Mouse (Mus musculus) ES-E14 (cell line): ENCODE data around the gene Poll. TPM values are rescaled to one million over a fixed set of nuclear protein-coding genes. Genes with fewer than 3 reads are reported as not detected.

Experiments
- DNase-seq: peaks from one replicate; pipeline ENCODE4 v3.0.0-alpha.2; 2013; ENCODE audit warnings: low read depth, low spot score
- H3K27ac ChIP-seq: 2 replicates; pipeline ENCODE4 v1.5.1; 2012; ENCODE audit warnings: low read depth, mild to moderate bottlenecking, low read length, moderate library complexity, mixed read lengths; ENCODE audit not compliant: poor library complexity, insufficient read depth, severe bottlenecking
- H3K36me3 ChIP-seq: 2 replicates; pipeline ENCODE4 v1.6.1; 2012; ENCODE audit warnings: mild to moderate bottlenecking, low read length, moderate library complexity, mixed read lengths; ENCODE audit not compliant: control insufficient read depth, poor library complexity, insufficient read depth, severe bottlenecking
- H3K4me1 ChIP-seq, 2 experiments: fragments of 150-350 bp in 1 of 2; sonication (generic) in 1 of 2; 2 replicates each; pipeline ENCODE4 v1.6.1; 2012; ENCODE audit warnings: low read length in 2 of 2, mild to moderate bottlenecking in 1 of 2, mixed read lengths in 1 of 2; ENCODE audit not compliant: control insufficient read depth in 2 of 2, insufficient read depth in 2 of 2, poor library complexity in 1 of 2
- H3K4me3 ChIP-seq, 2 experiments: fragments of 150-350 bp in 1 of 2; sonication (generic) in 1 of 2; 2 replicates each; pipeline ENCODE4 v1.5.1; 2012; ENCODE audit warnings: low read length in 2 of 2, low read depth in 1 of 2, mild to moderate bottlenecking in 1 of 2, mixed read lengths in 1 of 2; ENCODE audit not compliant: insufficient read depth in 1 of 2, poor library complexity in 1 of 2, severe bottlenecking in 1 of 2
- H3K9ac ChIP-seq: 2 replicates; pipeline ENCODE4 v1.6.1; 2012; ENCODE audit warnings: low read depth, mild to moderate bottlenecking, low read length, mixed read lengths; ENCODE audit not compliant: poor library complexity, insufficient read depth, severe bottlenecking
- H3K9me3 ChIP-seq: fragments of 150-350 bp; sonication (generic); 2 replicates; pipeline ENCODE4 v1.6.1; 2012; ENCODE audit warnings: low read depth, mild to moderate bottlenecking, low read length; ENCODE audit not compliant: control insufficient read depth, insufficient read depth
- CHD2 ChIP-seq: IDR thresholded peaks from 2 replicates; pipeline ENCODE4 v1.6.1; 2014; ENCODE audit warnings: mild to moderate bottlenecking, low read depth, low read length, inconsistent platforms
- HCFC1 ChIP-seq: IDR thresholded peaks from 2 replicates; pipeline ENCODE4 v1.6.1; 2012; ENCODE audit warnings: low read length, inconsistent platforms, borderline replicate concordance; ENCODE audit not compliant: insufficient read depth
- MAFK ChIP-seq: IDR thresholded peaks from 2 replicates; pipeline ENCODE4 v1.6.1; 2014; ENCODE audit warnings: mild to moderate bottlenecking, low read depth, low read length, inconsistent platforms; ENCODE audit not compliant: insufficient read depth
- ZC3H11A ChIP-seq: IDR thresholded peaks from 2 replicates; pipeline ENCODE4 v1.6.1; 2012; ENCODE audit warnings: low read depth, mild to moderate bottlenecking, inconsistent platforms, low read length, borderline replicate concordance
- ZNF384 ChIP-seq: IDR thresholded peaks from 2 replicates; pipeline ENCODE4 v1.6.1; 2012; ENCODE audit warnings: low read depth, low read length, inconsistent platforms
- in situ Hi-C, 2 experiments: fragments of 600-800 bp; cut with MboI; formaldehyde crosslinking; loops; one replicate each; pipeline ENCODE4 v1.15.1; 2025; ENCODE audit warnings: low sequenced_read_pairs in 2 of 2, inconsistent platforms in 1 of 2; ENCODE audit not compliant: unreplicated experiment in 2 of 2
- total RNA-seq: library from RNA; depleted of rRNA; stranded (reverse); fragments of 300-350 nt; gene quantifications from 2 replicates; pipeline ENCODE4 v1.2.3, GENCODE M21; 2012

Gene Poll
- total RNA-seq, 1 experiment = 13.4 TPM

GRCm38 (mm10) chr19:45580235-45580634 lies 19.9 kb upstream of the Poll start:
- no peak overlapping the region for H3K27ac ChIP-seq
- DNase-seq = no peak
- peaks cover 3 to 16% of the 10 kb centered on the region in 2 experiments; a peak in 2 of 4 replicates for H3K4me1 ChIP-seq
- no peak overlapping the region for H3K4me3 ChIP-seq
- H3K36me3 ChIP-seq = peaks cover 10% of the 10 kb centered on the region; the same call in 1 of the 2 replicates
- no peak overlapping the region for H3K9ac ChIP-seq
- TF ChIP-seq MAFK = no peak
- TF ChIP-seq ZNF384 = no peak
- no peak for TF ChIP-seq CHD2
- no peak for TF ChIP-seq ZC3H11A
- no peak for TF ChIP-seq HCFC1
- no peaks in the 10 kb centered on the region for H3K9me3 ChIP-seq
- in situ Hi-C loops = no loop called here

- DNase-seq = no peak
- Histone ChIP-seq H3K9me3 (no peaks in the 10 kb centered on the region), H3K9ac (no peak overlapping the region), H3K4me3 (no peak overlapping the region), H3K27ac (no peak overlapping the region), H3K4me1 (peaks cover 3 to 20% of the 10 kb centered on the region in 2 experiments; a peak in 2 of 4 replicates), H3K36me3 (peaks cover 10% of the 10 kb centered on the region; the same call in 1 of the 2 replicates)
- TF ChIP-seq HCFC1 (no peak), ZC3H11A (no peak), ZNF384 (no peak), CHD2 (no peak), MAFK (no peak)
- in situ Hi-C loops = loop anchor here in 1 of 2 experiments (10.0 kb wide), 1 partner anchor 165 kb away; the partner anchor contains the start of genes Fgf8 and Npm3
Measured at GRCm38 (mm10) chr19:45579416-45579815, 19.1 kb upstream of the Poll start.

DNA sequence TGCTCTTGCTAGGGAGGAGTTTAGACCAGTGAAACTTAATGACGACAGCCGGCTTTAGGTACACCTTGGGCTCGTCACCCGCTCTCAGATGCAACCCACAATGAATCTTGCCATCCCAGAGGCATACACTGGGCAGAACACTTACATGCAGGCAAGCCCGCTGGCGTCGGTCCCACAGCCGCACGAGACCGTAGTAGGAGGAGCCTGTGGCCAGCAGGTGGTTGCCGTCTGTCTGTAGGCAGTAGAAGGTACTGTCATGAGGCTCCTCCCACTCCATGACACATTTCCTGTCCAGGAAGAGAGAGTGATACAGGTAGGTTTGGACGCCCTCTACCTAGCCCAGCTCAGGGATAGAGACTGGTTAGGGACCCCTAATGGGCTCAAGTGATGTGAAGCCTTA lies 18.6 kb upstream of the Poll start:
- Histone ChIP-seq H3K9me3 (no peaks in the 10 kb centered on the region), H3K4me1 (peaks cover 3 to 20% of the 10 kb centered on the region in 2 experiments; a peak in 2 of 4 replicates), H3K27ac (no peak overlapping the region), H3K4me3 (no peak overlapping the region), H3K9ac (no peak overlapping the region), H3K36me3 (peaks cover 10% of the 10 kb centered on the region; the same call in 1 of the 2 replicates)
- in situ Hi-C loops = loop anchor here in 1 of 2 experiments (10.0 kb wide), 1 partner anchor 166 kb away; the partner anchor contains the start of genes Fgf8 and Npm3
- no peak for DNase-seq
- TF ChIP-seq HCFC1 (no peak), ZNF384 (no peak)

- peaks cover 3 to 23% of the 10 kb centered on the region in 2 experiments; a peak in 2 of 4 replicates for H3K4me1 ChIP-seq
- no peak overlapping the region for H3K27ac ChIP-seq
- in situ Hi-C loops = loop anchor here in 1 of 2 experiments (10.0 kb wide), 1 partner anchor 168 kb away; the partner anchor contains the start of genes Fgf8 and Npm3
- peaks cover 10% of the 10 kb centered on the region; the same call in 1 of the 2 replicates for H3K36me3 ChIP-seq
- H3K9ac ChIP-seq = no peak overlapping the region
- no peak for DNase-seq
- TF ChIP-seq MAFK = no peak
- TF ChIP-seq HCFC1 = no peak
- TF ChIP-seq ZC3H11A = no peak
- TF ChIP-seq ZNF384 = no peak
- TF ChIP-seq CHD2 = no peak
- H3K4me3 ChIP-seq = no peak overlapping the region
- no peaks in the 10 kb centered on the region for H3K9me3 ChIP-seq
Measured at GRCm38 (mm10) chr19:45577141-45577750, 16.9 kb upstream of the Poll start.
